Mouse (Mus musculus) thymus, postnatal 25 days (tissue): ENCODE data around the gene Zdhhc5.

Experiments used
- DNase-seq: peaks from one replicate; pipeline ENCODE4 v3.0.0; 2022

The Zdhhc5 gene

DNA sequence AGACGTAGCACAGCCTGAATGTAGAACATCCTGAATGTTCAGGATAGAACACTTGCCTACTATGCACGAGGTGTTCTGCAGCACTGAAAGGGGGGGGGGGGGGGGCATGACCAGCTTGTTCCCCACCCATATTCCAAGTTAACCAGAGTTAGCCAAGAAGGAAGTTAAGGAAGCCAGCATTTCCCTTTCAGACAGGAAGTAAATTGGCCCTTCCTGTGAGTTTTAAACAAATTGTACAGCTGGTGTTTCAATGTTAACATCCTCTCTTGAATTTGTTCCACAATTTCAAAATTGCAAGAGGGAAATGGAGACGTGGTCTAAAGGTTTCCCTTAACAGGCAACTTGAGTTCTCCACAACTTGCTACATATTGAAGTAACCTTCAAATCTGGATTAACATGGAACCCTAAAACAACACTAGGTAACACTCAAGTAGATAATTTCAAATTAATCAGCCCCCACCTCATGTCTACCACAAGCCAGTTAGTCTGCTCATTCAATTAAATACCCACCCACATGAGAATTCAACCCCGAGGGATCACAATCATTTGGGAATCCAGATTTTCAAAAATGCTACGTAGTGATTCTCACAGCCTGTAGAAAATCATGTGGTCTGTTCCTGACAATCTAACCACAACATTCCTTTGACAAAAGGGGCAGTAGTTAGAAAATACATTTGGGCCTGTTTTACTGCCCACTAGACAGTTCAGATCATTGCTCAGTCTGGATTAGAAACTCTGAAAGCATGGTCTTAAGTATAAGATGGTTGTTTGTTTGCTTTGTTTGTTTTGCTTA lies 76.4 kb downstream of the Zdhhc5 start:
- no peak for DNase-seq
